Mouse (Mus musculus) bone marrow, adult 2 months (tissue): ENCODE results near the gene Dpy30.

Experiments
- CTCF ChIP-seq: fragments of 200-500 bp; IDR thresholded peaks from 2 replicates; pipeline ENCODE4 v1.5.1; 2011; ENCODE audit warnings: low read length, control low read depth; ENCODE audit not compliant: control insufficient read depth, insufficient read depth
- POLR2A ChIP-seq: fragments of 200-500 bp; IDR thresholded peaks from 2 replicates; pipeline ENCODE4 v1.6.1; 2011; ENCODE audit warnings: low read depth, mild to moderate bottlenecking, control low read depth, low read length, borderline replicate concordance; ENCODE audit not compliant: control insufficient read depth

DNA sequence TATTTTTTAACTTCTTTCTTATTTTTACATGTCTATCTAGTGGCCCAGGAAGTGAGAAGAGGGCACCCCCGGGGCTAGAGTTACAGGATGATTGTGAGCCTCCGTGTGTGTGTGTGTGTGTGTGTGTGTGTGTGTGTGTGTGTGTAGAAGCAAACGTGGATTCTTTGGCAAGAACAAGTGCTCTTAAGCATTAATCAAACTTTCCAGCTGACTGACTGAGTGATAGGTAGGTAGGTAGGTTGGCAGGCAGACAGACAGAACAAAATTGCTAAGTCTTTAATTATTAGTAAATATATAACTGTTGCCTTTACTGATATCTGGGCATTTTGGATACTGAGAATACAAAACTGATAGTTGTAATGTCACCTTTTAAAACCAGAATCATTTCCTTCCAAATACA is 49.3 kb downstream of the Dpy30 start:
- TF ChIP-seq CTCF (no peak), POLR2A (no peak)
